Mouse (Mus musculus) erythroblast, embryonic 14.5 days (primary cell): ENCODE results near the gene Tgfb3.

Source experiments
- GATA1 ChIP-seq: IDR thresholded peaks from 2 replicates; pipeline ENCODE4 v1.6.1; 2012; ENCODE audit warnings: low read length, inconsistent platforms, mixed read lengths
- TAL1 ChIP-seq: IDR thresholded peaks from 3 replicates; pipeline ENCODE4 v1.6.1; 2012; ENCODE audit warnings: low read length, inconsistent platforms, mixed read lengths

- TF ChIP-seq TAL1 (no peak), GATA1 (no peak)
Observed at GRCm38 (mm10) chr12:86027000-86027399, 51.8 kb downstream of the Tgfb3 start.
